Mouse (Mus musculus): ENCODE measurements around the gene Sec23b.

GRCm38 (mm10) chr2:144553905-144554304 is 2.1 kb upstream of the Sec23b start:
- no peak for TF ChIP-seq TAL1 (conservative IDR thresholded peaks at IDR 0.05; ENCODE audit: low read depth, low read length)
- TF ChIP-seq CTCF (IDR thresholded peaks at IDR 0.05; ENCODE audit: low read depth, low read length), result no peak
- no peak for TF ChIP-seq GATA1 (IDR thresholded peaks at IDR 0.05; ENCODE audit: borderline replicate concordance, low read length)
- no peak for TF ChIP-seq POLR2AphosphoS5 (IDR thresholded peaks at IDR 0.05; ENCODE audit: insufficient replicate concordance, low read depth, low read length)

All from G1E (cell line).